Mouse (Mus musculus) layer of hippocampus, postnatal 14 days (tissue): ENCODE results near the gene Snrnp40. TPM values are rescaled to one million over a fixed set of nuclear protein-coding genes. Genes with fewer than 3 reads are reported as not detected.
A peak's percentile ranks its signal among the peaks of the same experiment; 100 is the strongest.

ENCODE experiments used
- DNase-seq, 2 experiments: peaks; one replicate each; pipeline ENCODE4 v3.0.0; 2021 to 2022; ENCODE audit warnings: low spot score in 2 of 2, mixed read lengths in 1 of 2
- long read RNA-seq, 2 experiments: library from polyadenylated mRNA; stranded (forward); transcript quantifications; one replicate each; pipeline ENCODE4 v2.0.0; 2021
- total RNA-seq, 2 experiments: library from RNA; stranded (reverse); gene quantifications; 2 replicates each; pipeline ENCODE4 v1.2.3; 2021

Gene Snrnp40
- total RNA-seq = 10 to 100 TPM; 31.8 to 34.2 TPM
- long read RNA-seq, experiment 1, transcript Snrnp40-201 (10 exons, 1,584 nt) = major isoform, 50 of 55 reads
- long read RNA-seq, experiment 1, partial matches to known transcripts = 2 of 55 reads
- long read RNA-seq, experiment 1, other reads (novel, unspliced or antisense) = 2 of 55 reads
- long read RNA-seq, experiment 2, transcript Snrnp40-201 (10 exons, 1,584 nt) = major isoform, 41 of 52 reads
- long read RNA-seq, experiment 2, partial matches to known transcripts = 10 of 52 reads
- long read RNA-seq, experiment 2, other reads (novel, unspliced or antisense) = 1 of 52 reads

DNA sequence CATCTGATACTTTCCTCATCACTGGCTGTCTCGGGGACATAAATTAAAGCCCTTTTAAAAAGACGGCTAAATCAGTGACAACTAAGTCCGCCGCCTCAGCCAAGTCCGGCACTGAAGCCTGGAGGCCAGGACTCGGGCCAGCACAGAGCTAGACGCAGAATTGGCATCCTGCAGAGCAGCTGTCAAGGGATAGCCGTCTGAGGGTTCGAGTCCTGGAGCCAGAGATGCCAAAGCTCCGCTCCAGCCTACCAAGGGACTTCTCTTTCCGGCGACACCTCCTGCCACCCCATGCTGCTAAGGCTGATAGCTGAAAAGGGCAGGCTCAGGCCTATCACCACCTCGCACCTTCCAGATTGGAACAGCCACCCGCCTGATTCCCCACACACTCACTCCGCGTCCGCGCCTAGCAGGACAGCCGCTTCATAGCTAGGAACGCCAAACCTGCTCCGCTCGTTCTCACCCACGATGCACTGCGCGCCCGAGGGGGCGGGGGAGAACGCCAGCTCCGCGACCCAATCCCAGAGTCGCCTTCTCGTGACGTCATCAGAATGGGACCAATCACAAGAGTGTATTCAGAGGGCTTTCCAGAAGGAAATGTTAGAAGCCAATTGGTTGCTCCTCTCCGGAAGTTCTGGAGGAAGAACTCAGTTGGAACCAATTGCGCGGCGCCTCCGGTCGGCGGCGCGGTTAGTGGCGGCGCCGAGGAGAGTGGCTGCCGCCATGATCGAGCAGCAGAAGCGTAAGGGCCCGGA lies at the start of gene Snrnp40, which contains the start of gene Zcchc17:
Snrnp40 (plus strand) TSS at position 647 of the 752 bp plus-strand sequence.
Zcchc17 (minus strand) TSS at position 458 of the 752 bp plus-strand sequence.
- DNase-seq = peak; percentile 99 to 100

DNA sequence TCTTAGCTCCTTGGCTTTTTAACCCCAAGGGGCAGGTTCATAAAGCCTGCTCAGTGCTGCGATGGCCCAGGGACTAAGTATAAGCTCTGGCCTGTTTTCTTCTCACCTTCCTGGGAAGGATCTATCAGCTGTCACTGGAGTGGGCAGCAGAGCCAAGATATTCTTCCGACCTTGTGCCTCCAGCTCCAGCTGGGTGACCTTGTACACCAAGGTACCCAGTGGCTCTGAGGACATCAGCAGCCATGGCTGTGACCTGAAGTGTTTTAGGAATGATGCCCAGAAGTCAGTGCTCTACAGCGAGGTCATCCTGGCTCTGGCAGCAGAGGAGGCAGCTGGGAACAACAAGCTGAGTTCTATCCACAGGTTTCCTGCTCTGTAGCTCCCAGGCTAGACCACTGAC lies 47.4 kb upstream of the Snrnp40 start:
- DNase-seq = no peak

DNA sequence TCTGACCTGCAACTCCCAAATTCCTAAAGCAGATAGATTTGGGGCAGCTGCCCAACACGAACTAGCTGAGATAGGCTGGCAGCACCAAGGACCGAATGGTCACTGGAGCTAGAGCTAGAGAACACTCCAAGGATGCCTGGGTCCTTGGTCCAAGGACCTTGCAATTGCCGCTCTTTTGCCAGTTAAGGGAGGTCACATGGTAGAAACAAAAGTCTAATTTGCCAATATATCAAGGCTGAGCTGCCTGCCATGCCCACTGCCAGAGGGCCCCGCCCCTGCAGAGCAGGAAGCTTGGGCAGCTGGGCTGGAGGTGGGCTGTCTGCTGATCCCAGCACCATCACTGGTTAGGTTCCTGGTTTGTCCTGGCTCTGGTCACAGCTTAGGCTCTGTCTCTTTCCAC lies 46.4 kb upstream of the Snrnp40 start:
- DNase-seq = no peak

DNA sequence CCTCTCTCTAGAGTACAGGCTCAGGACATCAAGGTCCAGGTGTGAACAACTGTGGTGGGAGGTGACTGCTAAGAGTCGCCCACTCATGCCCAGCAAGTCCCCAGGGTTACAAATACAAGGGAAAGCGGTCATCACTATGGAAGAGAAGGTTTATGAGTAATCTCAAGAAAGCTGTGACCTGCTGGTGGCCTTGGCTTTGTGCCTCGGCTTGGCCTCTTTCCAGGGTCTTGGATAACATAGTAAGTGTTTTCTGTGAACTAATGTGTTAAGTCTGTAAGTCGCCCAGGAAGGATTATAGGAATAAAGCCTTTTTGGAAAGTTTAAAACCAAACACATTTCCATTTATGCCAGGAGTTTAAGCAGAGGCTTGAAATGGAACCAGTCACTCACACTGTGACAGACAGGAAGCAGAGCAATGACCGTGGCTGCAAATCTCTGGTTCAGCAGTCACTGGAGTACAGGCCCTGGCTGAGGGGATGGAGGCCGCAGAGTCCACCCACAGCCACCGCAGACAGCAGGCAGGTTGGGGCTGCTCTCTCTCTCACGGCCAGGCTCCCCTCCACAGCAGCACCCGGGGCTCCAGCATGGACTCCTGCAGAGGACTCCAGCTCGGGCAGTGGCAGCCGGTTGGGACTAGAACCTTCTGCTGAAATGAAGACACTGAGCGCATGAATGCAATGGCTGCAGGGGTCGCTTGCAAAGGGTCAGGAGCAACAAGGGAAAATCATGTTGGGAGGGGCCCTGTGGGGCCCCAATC lies 44.0 kb upstream of the Snrnp40 start:
- DNase-seq = no peak

DNA sequence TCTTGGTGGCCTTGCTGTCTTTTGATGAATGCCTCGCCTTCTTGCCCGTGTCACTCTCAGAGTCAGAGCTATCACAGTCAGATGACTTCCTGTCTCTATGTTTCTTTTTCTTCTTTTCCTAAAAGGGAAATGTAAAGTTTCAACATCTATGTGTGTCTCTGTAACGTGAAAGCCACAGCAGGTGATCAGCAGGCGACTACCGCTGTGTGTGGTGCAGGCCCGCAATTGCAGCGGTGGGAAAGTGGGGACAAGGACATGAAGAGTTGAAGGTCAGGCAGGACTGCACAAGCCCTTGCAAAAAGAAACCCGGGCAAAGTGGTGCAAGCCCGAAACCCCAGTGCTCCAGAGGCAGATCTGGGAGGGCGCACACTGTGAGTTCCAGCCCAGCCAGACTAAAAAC lies 43.2 kb upstream of the Snrnp40 start:
- no peak for DNase-seq

DNA sequence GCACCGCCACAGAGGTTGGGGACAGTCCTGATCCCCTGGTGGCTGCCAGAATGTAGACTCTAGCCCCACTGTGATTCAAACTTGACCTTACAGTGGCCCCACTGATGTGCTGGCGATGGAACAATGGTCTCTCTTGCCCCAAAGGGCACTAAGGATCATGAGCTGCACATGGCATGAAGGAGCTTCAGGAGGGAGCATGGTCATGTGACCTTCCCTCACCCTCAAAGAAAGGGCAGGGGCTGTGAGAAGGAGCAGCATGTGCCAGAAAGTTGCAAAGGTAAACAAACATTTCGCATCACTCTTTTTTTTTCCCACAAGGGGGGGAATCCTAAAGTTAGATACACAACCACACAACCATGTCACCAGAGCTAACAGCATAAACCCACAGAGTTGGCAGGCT lies 41.8 kb upstream of the Snrnp40 start:
- DNase-seq = no peak

DNA sequence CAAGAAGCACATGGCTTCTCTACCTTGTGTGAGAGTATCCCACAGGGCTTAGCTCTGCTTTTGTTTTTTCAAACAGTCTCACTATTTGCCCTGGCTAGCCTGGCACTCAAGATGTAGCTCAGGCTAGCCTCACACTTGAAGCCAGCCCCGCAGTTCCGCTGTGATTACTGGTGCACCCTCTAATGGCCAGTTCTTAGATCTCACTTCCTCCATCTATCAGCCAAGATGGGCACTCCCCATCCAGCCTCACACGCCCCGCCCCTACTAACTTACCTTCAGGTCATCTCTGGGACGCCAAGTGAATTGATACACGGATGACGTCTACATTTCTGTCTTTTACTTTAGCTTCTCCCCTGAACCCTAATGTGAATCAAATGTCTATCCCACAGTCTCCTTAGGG lies 40.4 kb upstream of the Snrnp40 start:
- no peak for DNase-seq

DNA sequence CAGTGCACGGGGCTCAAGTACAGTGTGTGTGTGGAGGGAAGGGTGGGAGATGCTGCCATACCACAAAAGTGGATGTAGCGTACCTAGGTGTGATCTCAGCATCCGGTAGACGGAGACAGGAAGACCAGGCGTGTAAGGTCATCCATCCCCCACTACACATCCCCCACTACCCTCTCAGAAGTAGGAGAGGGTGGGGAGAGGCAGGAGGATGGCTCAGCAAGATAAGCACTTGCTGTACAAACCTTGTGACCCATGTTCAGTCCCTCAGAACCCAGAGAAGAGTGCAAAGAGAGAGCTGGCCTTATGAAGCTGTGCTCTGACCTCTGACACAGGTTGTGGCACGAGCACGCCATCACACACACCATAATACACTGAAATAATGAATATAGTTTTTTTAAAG lies 38.3 kb upstream of the Snrnp40 start:
- no peak for DNase-seq

DNA sequence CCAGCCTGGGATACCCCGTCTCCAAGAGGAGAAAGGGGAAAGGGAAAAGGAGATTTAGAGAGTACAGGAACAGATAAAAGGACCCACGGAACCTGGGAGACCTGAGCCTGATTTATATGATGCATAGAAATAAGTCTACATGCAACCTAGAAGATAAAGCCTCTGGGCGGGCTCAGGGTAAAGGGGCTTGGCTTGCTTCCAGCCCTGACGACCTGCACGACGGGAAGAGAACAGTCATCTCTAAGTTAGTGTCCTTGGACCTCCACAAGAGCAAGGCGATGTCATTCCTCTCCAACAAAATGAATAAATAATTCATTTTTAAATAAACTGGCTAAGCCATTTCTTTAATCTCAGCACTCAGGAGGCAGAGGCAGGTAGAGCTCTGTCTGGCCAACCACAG lies 37.4 kb upstream of the Snrnp40 start:
- DNase-seq = no peak

DNA sequence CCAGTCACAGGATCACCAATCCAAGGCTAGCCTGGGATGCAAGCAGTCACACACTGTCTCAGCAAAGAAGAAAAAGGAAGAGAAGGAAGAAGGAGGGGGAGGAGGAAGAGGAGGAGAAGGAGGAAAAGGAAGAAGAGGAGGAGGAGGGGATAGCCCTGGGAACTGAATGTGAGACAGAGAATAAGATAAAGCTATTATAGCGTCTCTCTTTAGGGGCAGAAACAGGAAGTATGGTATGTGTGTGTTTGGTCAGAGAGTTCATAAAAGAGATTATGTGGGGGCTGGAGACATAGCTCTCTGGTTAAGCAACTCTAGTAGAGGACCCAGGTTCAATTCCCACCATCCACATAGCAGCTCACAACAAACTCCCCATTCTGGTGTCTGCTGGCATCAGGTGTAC lies 36.8 kb upstream of the Snrnp40 start:
- DNase-seq = no peak

DNA sequence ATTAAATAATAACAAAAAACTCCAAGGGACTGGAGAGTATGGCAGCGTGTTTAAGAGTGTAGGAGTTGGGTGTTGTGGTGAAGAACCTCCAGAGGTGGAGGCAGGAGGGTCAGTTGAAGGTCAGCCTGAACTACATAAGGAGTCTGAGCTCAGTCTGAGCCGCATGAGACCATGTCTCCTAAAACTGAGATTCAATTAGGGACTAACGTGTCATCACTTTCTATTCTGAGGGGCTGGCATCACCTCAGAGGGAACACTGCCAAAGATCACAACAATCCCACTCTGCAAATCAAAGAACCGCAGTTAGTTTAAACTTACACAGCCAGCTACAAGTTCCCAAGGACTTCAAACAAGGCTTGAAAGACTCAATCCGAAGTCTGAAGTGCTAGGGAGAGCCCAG lies 36.3 kb upstream of the Snrnp40 start:
- DNase-seq = no peak

DNA sequence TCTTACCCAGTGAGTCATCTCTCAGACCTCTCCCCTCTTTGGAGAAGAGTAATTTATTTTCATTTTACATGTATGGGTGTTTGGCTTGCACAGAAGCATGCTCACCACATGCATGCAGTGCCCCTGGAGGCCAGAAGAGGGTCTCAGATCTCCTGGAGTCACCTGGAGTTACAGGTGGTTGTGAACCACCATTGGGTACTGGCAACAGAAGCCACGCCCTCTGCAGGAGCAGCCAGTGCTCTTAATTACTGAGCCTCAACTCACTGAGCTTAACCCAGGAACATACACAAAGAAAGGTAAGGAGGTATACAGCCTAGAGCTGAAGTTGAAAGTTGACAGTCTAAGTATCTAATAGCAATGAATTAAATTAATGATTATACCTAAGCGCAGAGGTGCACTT lies 34.5 kb upstream of the Snrnp40 start:
- DNase-seq = no peak

DNA sequence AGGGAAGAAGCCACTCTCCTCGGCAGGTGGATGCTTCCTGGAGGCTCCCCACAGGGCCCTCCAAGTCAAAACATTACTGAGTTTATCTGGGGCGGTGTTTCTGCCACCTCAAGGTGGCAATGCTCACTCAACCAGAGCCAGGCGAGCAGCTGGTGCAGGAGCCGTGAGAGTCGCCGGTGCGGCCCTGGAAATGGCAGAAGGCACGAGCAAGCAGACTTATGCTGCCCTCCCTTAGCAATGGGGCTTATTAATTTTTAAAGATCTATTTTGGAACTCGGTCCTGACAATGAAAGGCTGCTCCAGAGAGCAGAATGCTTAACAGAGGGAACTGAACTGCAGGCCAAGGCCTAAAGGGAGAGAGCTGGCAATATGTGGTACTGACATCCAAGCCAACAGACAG lies 32.6 kb upstream of the Snrnp40 start:
- no peak for DNase-seq

DNA sequence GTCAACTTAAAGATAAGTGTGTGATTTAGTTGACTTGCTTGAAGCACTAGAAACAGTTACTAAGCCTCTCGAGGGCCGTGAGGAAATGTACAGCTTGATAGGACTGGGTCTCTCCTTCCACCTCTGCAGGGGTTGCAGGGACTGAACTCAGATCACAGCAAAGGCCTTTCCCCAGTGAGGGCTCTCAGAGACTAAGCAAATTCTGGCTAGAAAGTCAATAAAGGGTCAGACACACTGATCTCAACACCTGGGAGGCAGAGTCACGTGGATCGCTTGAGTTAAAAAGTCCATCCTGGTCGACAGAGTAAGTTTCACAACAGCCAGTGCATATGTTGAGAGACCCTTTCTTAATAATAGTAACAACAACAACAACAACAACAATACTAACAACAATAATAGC lies 24.1 kb upstream of the Snrnp40 start:
- DNase-seq = no peak

DNA sequence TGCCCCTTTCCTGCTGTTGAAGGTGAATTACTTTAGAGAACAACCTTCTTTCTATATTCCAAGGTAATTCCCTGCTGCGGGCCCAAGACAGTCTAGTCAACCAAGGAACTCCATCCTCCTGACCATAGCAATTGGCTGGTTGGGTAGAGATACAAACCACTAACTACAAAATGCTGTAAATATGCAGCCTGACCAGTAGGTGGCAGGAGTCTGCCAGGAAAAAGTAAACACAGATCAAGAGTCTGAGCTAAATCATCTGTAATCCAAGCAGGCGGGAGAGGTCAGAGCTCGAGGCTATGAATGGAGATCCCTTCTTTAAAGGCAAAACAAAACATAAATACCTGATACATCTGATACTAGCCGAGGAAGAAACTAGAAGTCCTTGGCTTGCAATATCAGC lies 18.2 kb upstream of the Snrnp40 start:
- DNase-seq = peak; percentile 25 to 51

DNA sequence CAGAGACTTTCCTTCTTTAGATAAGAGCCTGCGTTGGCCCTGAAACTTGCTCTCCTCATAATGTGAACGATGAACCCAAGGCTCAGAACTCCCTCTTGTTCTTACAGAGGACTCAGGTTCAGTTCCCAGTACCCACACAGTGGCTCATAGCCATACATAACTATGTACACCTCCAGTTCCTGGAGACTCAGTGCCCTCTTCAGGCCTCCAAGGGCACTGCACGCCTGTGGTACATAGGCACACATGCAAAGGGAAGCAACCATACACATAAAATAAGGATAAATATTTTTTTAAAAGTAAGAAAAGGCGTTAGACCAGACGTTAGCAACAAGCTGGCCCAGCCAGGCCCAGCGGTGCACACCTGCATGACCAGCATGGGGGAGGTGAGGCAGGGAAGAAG lies 10.3 kb upstream of the Snrnp40 start:
- no peak for DNase-seq

DNA sequence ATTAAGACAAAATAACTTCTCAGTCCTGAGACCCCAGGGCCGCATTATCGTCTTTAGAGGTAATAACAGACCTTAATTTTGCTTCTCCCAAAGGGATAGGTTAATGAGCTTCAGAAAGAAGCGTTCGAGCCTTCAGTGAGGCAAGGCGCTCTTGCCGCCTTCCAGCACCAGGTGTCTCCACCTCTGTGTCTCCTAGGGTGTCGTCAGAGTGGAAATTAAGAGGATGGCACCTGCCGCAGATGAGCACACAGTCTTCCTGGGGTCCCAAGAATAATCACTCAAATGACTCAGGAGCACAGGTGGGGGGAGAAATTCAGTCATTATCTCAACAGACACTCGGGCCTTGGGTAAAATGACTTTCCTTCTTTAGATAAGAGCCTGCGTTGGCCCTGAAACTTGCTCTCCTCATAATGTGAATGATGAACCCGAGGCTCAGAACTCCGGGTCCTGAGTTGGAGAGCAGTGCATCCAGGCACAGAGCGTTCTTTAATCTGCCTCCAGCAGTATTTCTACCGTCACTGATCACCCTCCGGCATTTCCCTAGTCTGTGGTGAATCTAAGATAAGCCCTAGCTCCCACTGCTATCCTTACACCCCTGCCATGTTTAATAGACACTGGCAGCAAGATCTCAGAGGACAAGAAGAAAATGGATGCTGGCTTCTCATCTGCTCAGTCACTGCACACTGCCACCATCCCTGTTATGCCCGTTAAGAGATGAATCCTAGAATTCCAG lies 9.1 kb upstream of the Snrnp40 start:
- no peak for DNase-seq

DNA sequence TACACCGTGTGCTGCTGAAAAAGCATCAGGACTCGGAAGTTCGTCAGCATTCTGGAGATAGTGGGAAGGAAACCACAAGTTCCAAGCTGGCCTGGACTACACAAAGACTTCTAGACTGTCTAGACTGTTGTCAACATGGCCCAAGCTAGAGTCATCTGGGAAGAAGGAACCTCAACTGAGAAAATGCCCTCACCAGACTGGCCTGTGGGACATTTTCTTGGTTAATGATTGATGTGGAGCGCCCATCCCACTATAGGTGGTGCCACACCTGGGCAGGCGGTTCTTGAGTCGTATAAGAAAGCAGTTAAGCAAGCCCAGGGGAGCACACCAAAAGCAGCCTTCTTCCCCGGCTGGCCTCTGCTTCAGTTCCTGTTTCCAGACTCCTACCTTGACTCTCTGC lies 7.3 kb upstream of the Snrnp40 start:
- no peak for DNase-seq

DNA sequence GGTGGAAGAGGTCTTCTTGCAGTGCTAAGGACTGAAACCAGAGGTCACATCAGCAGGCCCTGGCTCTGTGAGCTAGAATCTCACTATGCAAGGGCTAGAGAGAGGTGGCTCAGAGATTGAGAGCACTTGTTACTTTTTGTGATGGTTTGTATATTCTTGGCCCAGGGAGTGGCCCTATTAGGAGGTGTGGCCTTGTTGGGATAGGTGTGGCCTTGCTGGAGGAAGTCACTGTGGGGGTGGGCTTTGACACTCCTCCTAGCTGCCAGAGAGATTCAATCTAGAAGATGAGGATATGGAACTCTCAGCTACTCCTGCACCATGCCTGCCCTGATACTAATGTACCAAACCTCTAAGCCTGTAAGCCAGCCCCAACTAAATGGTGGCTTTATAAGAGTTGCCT lies 2.0 kb upstream of the Snrnp40 start:
- no peak for DNase-seq

DNA sequence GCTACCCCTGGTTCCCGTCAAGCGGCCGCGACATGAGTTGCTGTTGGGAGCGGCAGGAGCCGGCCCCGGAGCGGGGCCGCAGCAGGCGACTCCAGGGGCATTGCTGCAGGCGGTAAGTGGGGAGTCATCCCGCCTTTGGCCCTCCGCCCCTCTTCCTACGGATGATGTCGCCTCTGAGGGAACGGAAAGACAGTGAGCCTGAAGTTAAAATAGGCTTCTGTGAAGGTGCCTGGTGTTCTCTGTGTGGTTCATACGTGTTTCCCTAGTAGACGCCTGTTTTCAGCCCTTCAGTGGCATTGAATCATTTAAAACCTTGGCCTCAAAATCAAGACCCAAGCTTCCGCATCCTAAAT lies 282 bp downstream of the Snrnp40 start:
- DNase-seq = peak in 1 of 2 experiments; percentile 10

DNA sequence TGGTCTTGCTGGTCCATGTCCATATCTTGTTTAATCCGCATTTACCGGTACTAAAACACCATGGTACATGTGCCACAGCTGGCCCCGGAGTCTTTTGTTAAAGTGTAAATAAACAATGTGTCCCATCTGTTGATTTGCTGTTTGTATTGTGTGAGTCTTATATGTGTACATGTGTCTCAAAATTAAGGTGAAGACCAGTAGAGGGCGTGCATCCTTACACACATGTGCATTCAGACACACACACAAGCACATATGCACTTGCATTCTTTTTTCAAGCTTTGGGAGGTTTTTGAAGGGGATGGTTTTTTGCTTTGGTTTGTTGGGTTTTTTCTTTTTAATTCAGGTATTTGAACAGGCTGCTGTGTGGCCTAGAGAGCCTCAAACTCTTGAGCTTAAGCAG lies 16.7 kb downstream of the Snrnp40 start:
- DNase-seq = no peak

DNA sequence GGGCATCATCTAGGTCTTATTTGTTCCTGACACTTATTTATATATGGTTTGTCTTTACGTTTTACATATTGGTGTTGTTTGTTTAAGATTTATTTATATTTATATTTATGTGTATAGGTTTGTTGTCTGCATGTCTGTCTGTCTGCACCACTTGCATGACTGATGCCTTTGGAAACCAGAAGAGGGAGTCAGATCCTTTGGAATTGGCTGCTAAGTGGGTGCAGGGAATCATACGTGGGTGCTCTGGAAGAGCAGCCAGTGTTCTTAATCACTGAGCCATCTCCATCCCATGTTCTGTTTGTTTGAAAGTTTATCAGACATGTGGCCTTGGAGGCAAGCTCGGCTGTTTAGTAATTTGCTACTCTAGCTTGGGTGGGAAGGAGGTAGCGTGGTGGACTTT lies 17.6 kb downstream of the Snrnp40 start:
- no peak for DNase-seq
